Mouse (Mus musculus): Measurements from ENCODE around the gene Soat2. TPM values are rescaled to one million over a fixed set of nuclear protein-coding genes. Genes with fewer than 3 reads are reported as not detected.

Gene Soat2
- 0.15 and 0.18 TPM in 2 replicates for polyA plus RNA-seq (2012; rRNA removed)

DNA sequence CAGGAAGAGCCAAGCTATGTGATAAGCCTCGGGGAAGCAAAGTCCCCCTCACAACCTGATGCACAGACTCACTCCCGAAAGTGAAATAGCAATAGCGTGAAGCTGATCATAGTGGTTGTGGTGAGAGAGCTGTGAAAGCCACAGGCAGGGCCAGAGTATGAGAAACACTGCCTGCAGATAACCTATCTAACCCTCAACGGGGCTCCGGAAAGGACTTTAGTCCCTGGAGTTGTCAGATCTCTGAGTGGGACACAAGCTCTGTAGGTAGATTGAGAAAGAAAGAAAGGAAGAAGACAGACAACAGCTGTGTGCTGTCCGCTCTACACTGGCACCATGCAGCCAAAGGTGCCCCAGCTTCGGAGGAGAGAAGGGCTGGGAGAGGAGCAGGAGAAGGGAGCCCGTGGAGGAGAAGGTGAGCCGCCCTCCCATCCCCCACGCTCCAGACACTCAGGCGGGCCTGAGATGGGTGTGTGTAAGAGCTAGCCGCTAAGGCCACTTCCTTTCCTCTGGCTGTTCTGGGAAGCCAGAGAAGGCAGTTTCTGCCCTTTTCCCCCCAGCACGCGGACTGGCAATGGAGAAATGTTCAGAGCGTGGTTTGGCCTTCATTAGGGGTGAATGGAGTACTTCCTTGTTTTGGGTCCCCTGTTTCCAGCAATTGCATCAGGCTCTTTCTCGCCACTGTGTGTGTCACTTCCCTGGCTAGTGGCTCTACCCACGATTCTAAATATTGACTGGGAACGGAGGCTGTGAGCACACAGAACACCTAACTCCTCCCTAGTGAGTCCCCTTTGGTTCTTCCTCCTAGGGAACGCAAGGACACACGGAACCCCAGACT is at the start of gene Soat2:
Gene Soat2 (plus strand): TSS at position 226 of the 835 bp plus-strand sequence.
- TF ChIP-seq CTCF (IDR thresholded peaks at IDR 0.05; ENCODE audit: borderline replicate concordance, extremely low read depth, insufficient read depth, insufficient read length): no peak
- TF ChIP-seq POLR2A (IDR thresholded peaks at IDR 0.05; ENCODE audit: borderline replicate concordance, extremely low read depth, insufficient read depth, insufficient read length, poor library complexity, severe bottlenecking): no peak
- no peak for DNase-seq (ENCODE audit: low read depth)

DNA sequence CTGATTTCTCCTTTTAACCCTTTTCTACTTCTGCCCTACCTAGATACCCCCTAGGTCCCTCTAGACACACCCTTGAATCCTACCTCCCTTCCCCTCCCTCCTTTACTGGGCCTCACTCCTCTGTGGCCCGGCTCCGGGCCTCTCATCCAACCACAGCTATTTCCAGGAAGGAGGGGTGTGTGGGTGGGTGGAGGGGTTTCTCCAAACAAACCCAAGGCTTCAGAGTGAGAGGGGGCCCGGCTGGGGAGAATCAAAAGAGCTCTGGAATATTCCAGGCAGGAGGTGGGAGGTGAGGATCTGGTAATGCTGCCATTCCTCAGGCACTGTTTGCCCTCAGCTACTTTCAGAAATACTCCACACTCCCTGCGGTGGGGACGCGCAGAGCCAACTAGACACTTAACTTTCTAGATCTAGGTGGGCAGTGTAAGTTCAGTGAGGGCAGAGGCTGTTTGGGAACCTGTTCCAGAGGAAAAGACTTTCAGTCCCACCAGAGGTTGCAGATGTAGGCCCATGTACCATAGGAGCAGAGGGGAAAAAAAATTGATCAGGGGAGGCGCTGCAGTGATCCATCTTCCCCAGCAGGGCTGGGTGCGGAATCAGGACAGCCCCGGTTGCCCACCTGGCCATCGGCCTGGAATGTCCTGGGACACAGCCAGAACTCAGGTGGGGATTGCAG is 49.2 kb upstream of the Soat2 start:
- DNase-seq (ENCODE audit: low read depth): no peak
- TF ChIP-seq CTCF (IDR thresholded peaks at IDR 0.05; ENCODE audit: borderline replicate concordance, extremely low read depth, insufficient read depth, insufficient read length): 0 out of 2 replicates have a peak, but pooled peaks have one; percentile 5
- TF ChIP-seq POLR2A (IDR thresholded peaks at IDR 0.05; ENCODE audit: borderline replicate concordance, extremely low read depth, insufficient read depth, insufficient read length, poor library complexity, severe bottlenecking): no peak

DNA sequence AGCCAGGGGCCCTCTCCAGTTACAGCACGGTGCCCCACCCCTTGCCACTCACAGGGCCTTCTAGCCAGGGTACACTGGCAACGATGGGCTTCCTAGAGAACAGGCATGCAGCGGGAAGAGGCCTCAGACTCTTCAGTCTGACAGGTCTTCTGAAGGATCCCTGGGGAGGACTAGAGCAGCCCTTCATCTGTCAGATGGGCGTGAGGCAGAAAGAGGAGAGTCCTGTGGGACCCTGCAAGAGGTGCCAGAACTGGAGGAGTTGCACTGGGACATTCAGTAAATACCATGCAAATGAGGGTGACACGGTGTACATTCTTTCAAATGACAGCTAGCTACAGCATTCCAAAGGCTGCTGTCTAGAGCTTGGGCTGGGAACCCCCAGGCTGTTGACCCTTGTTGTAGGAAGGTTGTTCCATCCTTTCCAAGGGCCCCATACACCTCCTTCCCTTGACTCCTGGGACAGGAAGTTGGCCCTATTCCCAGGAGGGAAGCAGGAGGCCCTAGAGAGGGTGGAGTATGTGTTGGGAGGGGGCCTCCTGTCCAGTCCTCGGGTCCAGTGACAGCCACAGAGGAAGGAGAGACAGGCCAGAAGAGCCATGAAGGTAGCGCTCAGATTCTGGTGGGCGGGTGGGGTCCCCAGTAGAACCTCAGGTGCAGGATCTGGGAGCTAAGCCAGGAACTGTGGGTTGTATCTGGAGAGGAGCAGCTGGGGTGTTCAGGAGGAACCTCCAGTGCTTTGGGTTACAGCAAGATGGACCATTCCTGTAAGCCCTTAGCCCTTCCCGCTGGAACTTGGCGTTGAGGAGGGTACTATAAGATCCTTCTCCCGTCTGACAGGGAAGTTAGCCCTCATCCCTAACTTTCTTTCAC is 48.4 kb upstream of the Soat2 start:
- DNase-seq (ENCODE audit: low read depth): peak; percentile 65
- no peak for TF ChIP-seq CTCF (IDR thresholded peaks at IDR 0.05; ENCODE audit: borderline replicate concordance, extremely low read depth, insufficient read depth, insufficient read length)
- TF ChIP-seq POLR2A (IDR thresholded peaks at IDR 0.05; ENCODE audit: borderline replicate concordance, extremely low read depth, insufficient read depth, insufficient read length, poor library complexity, severe bottlenecking): no peak

DNA sequence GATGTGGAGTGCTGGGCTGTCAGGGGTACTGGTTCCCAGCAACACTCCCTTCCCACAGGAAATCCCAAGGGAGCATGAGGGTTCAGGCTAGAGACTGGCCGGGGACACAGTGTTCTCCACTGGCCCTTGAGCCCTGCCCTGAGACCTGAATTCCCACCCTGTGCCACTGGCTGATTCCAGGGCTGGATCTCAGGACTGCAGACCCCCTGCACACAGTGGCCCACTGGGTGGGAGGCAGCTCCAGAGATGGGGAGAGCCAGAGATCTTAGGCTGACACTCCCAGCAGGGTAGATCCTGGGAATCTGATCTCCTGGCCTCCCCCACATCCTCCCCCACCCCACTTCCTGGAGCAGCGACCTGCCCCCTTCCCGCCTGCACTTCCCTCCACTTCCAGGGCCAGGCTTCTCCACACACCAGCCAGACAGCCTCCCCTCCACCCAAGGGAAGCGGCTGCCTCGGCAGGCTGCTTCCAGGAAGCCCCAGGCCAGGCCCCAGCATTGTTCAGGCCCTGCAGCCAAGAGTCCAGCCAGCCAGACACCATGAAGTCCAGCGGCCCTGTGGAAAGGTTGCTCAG is 47.7 kb upstream of the Soat2 start:
- no peak for TF ChIP-seq POLR2A (IDR thresholded peaks at IDR 0.05; ENCODE audit: borderline replicate concordance, extremely low read depth, insufficient read depth, insufficient read length, poor library complexity, severe bottlenecking)
- TF ChIP-seq CTCF (IDR thresholded peaks at IDR 0.05; ENCODE audit: borderline replicate concordance, extremely low read depth, insufficient read depth, insufficient read length): no peak
- no peak for DNase-seq (ENCODE audit: low read depth)

DNA sequence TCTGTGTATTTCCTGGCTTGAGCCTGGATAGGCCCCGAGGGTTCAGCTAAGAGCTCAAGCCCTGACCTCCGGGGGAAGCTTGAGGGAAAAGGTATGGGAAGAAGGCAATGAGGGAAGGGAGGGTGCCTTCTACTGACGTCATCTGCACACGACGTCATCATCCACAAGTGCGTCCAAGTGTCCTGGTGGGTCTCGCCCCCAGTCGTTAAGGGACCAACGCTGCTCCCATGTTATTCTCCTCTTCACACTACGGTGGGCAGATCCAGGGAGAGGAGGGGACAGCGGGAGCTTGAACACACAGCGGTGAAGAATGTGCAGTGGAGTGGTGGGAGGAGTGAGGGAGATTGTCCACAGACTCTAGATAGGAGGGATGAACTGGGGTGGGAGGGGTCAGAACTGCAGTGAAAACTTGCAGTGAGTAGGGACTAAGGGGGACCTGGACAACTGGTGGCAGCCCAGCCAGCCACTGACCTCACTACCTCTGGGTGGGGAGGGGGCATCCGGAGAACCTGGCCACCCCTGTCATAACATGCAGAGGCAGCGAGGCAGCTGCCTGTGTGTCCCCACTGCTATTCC is 46.9 kb upstream of the Soat2 start:
- TF ChIP-seq POLR2A (IDR thresholded peaks at IDR 0.05; ENCODE audit: borderline replicate concordance, extremely low read depth, insufficient read depth, insufficient read length, poor library complexity, severe bottlenecking) (no peak), CTCF (IDR thresholded peaks at IDR 0.05; ENCODE audit: borderline replicate concordance, extremely low read depth, insufficient read depth, insufficient read length) (no peak)

DNA sequence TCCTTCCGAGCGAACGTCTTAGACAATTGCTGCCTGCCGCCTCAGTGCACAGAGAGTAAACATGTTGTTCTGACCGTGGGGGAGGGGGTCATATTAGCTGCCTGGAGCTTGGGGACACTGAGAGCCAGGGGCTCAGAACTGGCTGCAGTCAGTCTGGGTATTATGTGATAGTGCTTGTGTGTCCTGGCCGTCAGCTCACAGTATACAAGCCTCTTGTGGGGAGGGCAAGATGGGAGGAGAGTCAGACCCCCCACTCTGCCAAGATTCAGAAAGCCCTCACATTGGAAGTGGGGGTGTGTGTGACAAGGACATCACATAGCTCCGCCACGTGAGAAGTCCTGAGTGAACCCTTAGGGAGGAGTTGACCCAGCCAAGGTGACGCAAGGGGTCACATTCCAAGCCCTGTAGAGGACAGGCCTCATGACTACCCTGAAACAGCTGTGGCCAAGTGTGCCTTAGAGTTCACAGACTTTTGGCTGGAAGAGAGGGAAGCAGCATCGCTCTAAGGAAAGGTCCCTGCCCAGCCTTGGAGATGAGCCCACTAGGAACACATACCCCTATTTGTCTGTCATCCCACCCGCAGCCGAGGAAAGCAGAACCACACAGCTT is 46.3 kb upstream of the Soat2 start:
- TF ChIP-seq CTCF (IDR thresholded peaks at IDR 0.05; ENCODE audit: borderline replicate concordance, extremely low read depth, insufficient read depth, insufficient read length): no peak
- TF ChIP-seq POLR2A (IDR thresholded peaks at IDR 0.05; ENCODE audit: borderline replicate concordance, extremely low read depth, insufficient read depth, insufficient read length, poor library complexity, severe bottlenecking): no peak
- DNase-seq (ENCODE audit: low read depth): peak; percentile 53

More for the DNA sequence above, 46.9 kb upstream of the Soat2 start:
- no peak for DNase-seq (ENCODE audit: low read depth)

DNA sequence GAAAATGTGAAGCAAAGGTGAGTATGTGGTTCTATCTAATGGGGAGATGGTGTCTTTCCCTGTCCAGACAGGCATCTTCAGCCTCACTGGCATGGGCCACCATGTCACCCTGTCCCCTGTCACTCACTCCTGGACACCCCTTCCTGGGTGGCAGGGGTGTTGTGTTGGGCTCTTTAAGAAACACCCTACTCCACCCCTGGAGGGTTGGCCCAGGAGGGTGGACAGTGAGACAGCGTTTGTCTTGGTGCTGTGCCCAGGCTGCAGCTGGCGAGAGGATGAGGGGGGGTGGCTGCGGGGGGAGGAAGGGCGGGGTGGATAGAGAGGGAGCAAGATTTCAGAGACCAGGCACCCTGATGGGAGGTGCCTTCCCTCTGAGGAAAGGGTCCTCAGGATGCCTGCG is 45.0 kb upstream of the Soat2 start:
- no peak for TF ChIP-seq CTCF (IDR thresholded peaks at IDR 0.05; ENCODE audit: borderline replicate concordance, extremely low read depth, insufficient read depth, insufficient read length)
- TF ChIP-seq POLR2A (IDR thresholded peaks at IDR 0.05; ENCODE audit: borderline replicate concordance, extremely low read depth, insufficient read depth, insufficient read length, poor library complexity, severe bottlenecking): no peak
- DNase-seq (ENCODE audit: low read depth): no peak

DNA sequence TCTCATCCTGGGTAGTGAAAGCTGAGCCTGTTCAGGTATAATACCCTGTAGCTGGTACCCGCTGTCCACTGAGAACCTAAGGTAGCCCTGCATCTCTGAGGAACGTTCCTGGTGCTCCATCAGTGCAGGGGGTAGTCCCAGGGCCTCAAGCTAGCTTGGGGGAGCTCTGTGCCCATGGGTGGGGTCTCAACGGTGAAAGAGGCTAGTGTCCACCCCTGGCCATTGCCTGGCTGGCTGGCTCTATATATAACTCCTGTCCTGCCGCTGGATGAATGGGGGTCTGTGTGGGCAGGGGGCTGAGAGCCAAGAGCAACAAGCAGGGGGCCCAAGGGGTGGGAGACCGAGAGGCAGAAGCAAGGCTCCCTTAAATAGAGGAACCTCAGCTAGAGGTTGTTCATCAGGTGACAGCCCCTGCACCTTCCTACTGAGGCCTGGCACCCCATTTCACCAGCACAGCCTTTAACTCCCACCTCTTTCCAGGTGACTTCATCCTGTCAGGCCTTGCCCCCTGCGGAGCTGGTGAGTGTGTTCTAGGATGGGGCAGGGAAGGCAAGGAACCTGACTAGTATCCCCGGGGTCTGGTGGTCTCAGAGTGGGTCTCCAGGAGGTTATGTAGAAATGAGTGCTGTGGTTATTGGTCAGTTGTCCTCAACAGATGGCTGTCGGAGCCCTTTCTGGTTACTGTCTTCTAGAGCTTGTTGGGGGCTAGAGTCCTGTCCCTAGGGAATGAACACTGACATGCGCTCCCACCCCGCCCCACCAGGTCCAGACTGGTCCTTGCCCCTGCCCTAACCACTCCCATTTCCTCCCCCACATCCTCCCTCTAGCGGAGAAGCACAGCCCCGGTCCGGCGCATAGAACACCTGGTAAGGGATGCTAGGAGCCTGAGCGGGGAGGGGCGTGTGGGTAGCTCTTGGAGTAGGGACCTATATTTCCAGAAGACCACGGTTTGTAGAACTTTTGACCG is 44.3 kb upstream of the Soat2 start:
- no peak for TF ChIP-seq POLR2A (IDR thresholded peaks at IDR 0.05; ENCODE audit: borderline replicate concordance, extremely low read depth, insufficient read depth, insufficient read length, poor library complexity, severe bottlenecking)
- TF ChIP-seq CTCF (IDR thresholded peaks at IDR 0.05; ENCODE audit: borderline replicate concordance, extremely low read depth, insufficient read depth, insufficient read length): peak; percentile 16; the same call in 1 of the 2 replicates
- DNase-seq (ENCODE audit: low read depth): no peak

DNA sequence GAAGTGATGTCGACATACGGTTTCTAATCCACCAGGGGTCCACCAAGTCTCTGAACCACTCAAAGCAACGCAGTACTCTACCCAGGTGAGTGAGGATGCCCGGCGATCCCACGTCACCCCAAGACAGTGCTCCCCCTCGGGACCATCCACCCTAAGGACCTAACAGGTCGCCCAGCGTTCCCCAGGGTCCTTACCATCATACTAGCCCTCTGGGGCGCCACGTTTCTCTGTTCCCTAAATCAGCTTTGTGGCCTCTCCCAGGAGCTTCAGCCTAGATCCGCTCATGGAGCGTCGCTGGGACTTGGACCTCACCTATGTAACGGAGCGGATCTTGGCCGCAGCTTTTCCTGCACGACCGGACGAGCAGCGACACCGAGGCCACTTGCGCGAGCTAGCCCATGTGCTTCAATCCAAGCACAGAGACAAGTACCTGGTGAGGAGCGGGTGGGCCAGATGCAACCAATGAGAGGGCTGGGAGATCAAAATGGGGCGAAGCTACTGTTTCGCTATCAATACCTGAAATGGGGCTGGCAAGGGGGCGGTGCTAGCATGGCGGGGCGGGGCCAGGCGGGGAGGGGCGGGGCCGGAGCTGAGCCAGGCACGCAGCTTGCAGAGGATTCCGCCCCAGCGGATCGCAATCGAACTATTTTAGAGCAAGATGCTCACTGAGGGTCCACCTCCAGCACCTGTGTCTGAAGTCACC is 43.4 kb upstream of the Soat2 start:
- DNase-seq (ENCODE audit: low read depth): no peak
- TF ChIP-seq POLR2A (IDR thresholded peaks at IDR 0.05; ENCODE audit: borderline replicate concordance, extremely low read depth, insufficient read depth, insufficient read length, poor library complexity, severe bottlenecking) (no peak), CTCF (IDR thresholded peaks at IDR 0.05; ENCODE audit: borderline replicate concordance, extremely low read depth, insufficient read depth, insufficient read length) (no peak)

Measured in brain, embryonic 14.5 days (tissue).